Mouse (Mus musculus): ENCODE results near the gene Alkbh7.
A peak's percentile ranks its signal among the peaks of the same experiment; 100 is the strongest.

Gene Alkbh7

DNA sequence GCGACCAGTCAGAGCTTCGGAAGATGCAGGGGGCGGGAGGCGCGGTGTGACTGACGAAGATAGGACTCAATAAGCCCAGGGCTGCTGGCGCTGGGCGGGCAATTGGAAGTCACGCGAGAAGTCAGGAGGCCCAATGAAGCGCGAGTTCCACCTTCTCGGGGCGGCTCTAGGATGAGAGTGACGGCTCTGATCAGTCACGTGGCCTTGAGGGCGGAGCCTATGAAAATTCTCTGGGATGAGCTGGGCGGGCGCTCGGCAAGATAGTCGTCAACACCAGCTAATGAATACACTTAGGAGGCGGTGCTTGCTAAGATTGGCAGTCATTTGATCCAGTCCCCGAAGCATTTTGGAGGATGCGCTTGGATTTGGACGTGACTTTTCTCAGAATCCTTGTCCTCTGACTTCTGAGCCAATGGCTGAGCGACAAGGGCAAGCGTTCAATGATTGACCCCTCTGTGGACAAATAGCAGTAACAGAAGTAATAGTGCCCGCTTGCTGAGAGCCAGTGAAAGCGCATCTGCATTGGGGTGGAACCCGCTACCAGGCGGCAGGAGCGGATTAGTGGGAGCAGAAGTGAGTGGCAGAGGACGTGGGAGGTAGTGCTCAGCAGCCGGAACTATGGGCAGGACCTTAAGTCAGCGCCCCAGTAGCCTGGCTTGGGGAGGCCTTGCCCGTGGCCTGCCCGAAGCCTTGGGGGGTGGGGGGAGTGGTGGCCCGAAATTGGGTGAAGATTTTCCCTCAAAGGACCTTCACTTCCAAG lies 34.7 kb downstream of the Alkbh7 start:
- DNase-seq, result peak; percentile 98

DNA sequence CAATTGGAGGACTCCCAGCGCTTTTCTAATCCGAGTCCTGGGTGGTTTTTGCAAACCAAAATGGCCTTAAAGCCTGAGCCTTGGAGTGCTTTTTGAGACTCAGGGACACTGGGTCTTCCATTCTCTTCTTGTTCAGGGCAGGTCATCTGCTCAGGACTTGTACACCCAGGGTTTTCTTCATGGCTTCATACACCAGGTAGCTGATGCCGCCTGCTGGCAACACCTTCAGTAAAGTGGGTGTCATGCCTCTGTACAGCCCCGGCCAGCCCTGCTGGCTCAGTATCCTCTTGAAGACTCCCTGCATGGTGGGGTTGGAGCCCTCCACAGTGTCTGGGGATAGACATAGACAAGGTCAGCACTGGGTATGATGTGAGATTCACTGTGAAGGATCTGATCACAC lies 35.7 kb downstream of the Alkbh7 start:
- DNase-seq, result no peak

DNA sequence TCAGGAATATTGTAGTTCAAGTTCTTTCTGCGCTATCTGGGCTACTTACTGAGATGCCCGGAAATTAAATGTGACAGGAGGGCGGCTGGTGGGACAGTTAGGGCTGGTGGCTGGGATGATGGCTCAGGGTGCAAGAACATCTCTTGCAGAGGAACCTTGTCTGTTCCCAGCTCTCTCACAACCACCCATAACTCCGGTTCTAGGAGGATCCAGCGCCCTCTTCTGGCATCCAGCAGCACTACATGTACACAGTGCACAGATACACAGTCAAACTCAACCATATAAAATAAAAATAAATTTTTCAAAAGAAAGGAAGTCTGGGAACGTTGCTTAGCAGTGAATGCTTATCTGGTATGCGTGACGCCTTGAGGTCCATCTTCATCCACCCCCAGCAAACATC lies 41.8 kb downstream of the Alkbh7 start:
- DNase-seq, result no peak

DNA sequence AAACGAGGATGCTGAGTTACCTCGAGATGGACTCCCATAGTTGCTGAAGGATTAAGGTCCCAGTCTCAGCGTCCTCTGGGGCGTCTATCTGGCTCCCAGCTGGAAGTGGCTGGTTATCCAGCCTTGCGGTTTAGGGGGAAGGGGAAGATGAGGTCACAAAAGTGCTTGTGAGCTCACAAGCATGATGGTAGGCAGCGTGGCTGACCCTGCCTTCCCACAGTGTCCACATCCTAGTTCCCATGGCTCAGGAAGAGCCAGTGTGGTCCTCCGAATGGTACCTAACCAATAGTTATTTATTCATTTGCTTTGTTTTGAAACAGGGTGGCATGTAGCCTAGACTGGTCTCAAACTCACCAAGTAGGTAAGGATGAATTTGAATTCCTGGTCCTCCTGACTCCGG lies 44.4 kb downstream of the Alkbh7 start, which contains the start of gene Slc25a41:
Gene Slc25a41, minus strand, starts transcription at position 101 of the 400 bp plus-strand sequence.
- DNase-seq, result no peak

DNA sequence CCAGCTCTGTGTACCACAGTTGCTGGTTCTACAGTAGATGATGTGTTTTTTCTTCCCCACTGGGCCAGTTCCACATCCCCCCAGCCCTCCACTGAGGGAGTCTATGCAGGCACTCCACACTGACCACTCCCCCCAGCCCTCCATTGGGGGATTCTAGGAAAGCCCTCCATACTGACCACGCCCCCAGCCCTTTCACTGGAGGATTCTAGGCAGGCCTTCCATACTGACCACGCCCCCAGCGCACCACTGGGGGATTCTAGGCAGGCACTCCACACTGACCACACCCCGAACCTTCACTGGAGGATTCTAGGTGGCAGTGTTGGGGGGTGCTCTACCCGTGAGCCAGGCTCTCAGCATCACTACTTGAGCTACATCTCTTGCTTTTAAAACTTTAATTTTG lies 50.3 kb downstream of the Alkbh7 start:
- peak; percentile 36 for DNase-seq

DNA sequence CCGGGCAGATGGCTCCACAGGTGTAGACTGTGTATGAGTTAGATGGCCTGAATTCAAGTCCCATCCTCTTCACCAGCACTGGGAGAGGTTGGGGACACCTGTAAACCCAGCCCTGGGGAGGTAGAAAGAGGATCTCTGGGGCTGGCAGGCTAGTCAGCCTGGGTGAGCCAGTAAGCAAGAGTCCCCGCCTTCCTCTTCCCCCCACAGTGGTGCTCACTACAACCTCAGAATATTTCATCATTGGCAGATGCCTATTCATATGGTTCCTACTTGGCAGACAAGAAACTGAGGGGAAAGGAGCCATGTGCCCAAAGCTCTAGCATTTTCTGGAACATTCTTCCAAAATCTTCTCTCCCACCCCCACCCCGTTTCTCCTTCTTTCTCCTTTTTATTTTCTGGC lies 51.7 kb downstream of the Alkbh7 start:
- no peak for DNase-seq
